ENCODE assay signal across 18 mouse cellular contexts in genomic region chr16:95820013-95820412, GRCm38 (mm10).
DNase-seq lines count a peak whose midpoint lies in the region; ATAC-seq lines count a peak whose summit lies in the region.
"Had no signal": no experiment of that assay in that cellular context is flagged by ENCODE, and none has a peak within 500 bp of the region (broad histone marks: within the 10 kb centered on the region; RNA-seq: fewer than 3 reads in every experiment).

No protein-coding gene starts in this region.

- H3K27ac ChIP-seq in liver, embryonic 15.5 days (replicated peaks) = no peak overlapping the region
- H3K27ac ChIP-seq in stomach, embryonic 16.5 days (ENCODE audit: low read length) = no peak overlapping the region
- H3K27ac ChIP-seq: forebrain, embryonic 10.5 days; gastrocnemius, adult 2 months; heart, embryonic 13.5 days; hindbrain, embryonic 12.5 days; kidney, postnatal 0 days; neural tube, embryonic 13.5 days had no signal

- H3K36me3 ChIP-seq in liver, embryonic 15.5 days (replicated peaks) = no peaks in the 10 kb centered on the region
- H3K36me3 ChIP-seq in stomach, embryonic 16.5 days (ENCODE audit: control insufficient read depth, insufficient read depth, low read length) = no peaks in the 10 kb centered on the region
- H3K36me3 ChIP-seq: forebrain, embryonic 10.5 days; heart, embryonic 13.5 days; hindbrain, embryonic 12.5 days; neural tube, embryonic 13.5 days had no signal

- WGBS in liver, embryonic 15.5 days (ENCODE audit: insufficient replicate concordance) = 16% methylated on average over 1 of the region's 1 CpGs
- WGBS in stomach, embryonic 16.5 days = 58% methylated on average over 1 of the region's 1 CpGs

- no peak for ATAC-seq in CD4-positive, CD25-positive, alpha-beta regulatory T cell, adult 4 months
- peak; percentile 35; the same call in 1 of the 2 replicates for ATAC-seq in liver, embryonic 15.5 days (ENCODE audit: insufficient read depth)
- ATAC-seq in stomach, embryonic 16.5 days (ENCODE audit: insufficient read depth, low FRiP score) = peak; percentile 62
- ATAC-seq: Patski had no signal

- H3K4me1 ChIP-seq in liver, embryonic 15.5 days (replicated peaks) = peaks cover 14% of the 10 kb centered on the region
- peaks cover 12% of the 10 kb centered on the region for H3K4me1 ChIP-seq in stomach, embryonic 16.5 days (ENCODE audit: control insufficient read depth, insufficient read depth, low read length)

- no peaks in the 10 kb centered on the region for H3K9me3 ChIP-seq in liver, embryonic 15.5 days (replicated peaks)
- 0 out of 2 replicates have a peak, but pooled peaks cover 3% of the 10 kb centered on the region for H3K9me3 ChIP-seq in stomach, embryonic 16.5 days (replicated peaks; ENCODE audit: control insufficient read depth, low read length)
- H3K9me3 ChIP-seq: neural tube, embryonic 13.5 days had no signal

- no peak overlapping the region for H3K4me2 ChIP-seq in liver, embryonic 15.5 days
- H3K4me2 ChIP-seq in stomach, embryonic 16.5 days (ENCODE audit: low read depth, low read length) = no peak overlapping the region
- H3K4me2 ChIP-seq: heart, embryonic 13.5 days; hindbrain, embryonic 12.5 days; midbrain, embryonic 11.5 days; neural tube, embryonic 13.5 days had no signal

- H3K9ac ChIP-seq in liver, embryonic 15.5 days = no peak overlapping the region
- H3K9ac ChIP-seq in stomach, embryonic 16.5 days (ENCODE audit: low read length) = no peak overlapping the region
- H3K9ac ChIP-seq: heart, embryonic 13.5 days; hindbrain, embryonic 12.5 days; neural tube, embryonic 13.5 days had no signal

- H3K4me3 ChIP-seq in liver, embryonic 15.5 days (replicated peaks) = no peak overlapping the region
- H3K4me3 ChIP-seq in stomach, embryonic 16.5 days (replicated peaks; ENCODE audit: low read length) = no peak overlapping the region
- H3K4me3 ChIP-seq: forebrain, embryonic 10.5 days; gastrocnemius, adult 2 months; heart, embryonic 13.5 days; hindbrain, embryonic 12.5 days; neural tube, embryonic 13.5 days had no signal

- H3K27me3 ChIP-seq in liver, embryonic 15.5 days = peaks cover 6% of the 10 kb centered on the region; the same call in 1 of the 2 replicates
- H3K27me3 ChIP-seq in stomach, embryonic 16.5 days (ENCODE audit: control insufficient read depth, insufficient read depth, low read length) = no peaks in the 10 kb centered on the region
- H3K27me3 ChIP-seq: heart, embryonic 13.5 days; hindbrain, embryonic 12.5 days; neural tube, embryonic 13.5 days; Patski had no signal

- peak; percentile 67 for DNase-seq in CD4-positive, CD25-positive, alpha-beta regulatory T cell, adult 2 months (ENCODE audit: low read depth, low spot score)
- DNase-seq in induced T-regulatory cell, adult 2 months (ENCODE audit: low read depth) = peak; percentile 69
- no peak for DNase-seq in gastrocnemius, postnatal 4 days (ENCODE audit: low spot score in 2 of 2)
- DNase-seq in adrenal gland, adult (ENCODE audit: inconsistent age in 2 of 2, low spot score in 1 of 2) = no peak
- DNase-seq in kidney, postnatal 14 days = no peak
- DNase-seq: adrenal gland, postnatal 25 days; gastrocnemius, adult 2 months; lung, adult 18-20 months had no signal

Comparison
In these comparisons a context has a peak if more than half of its experiments do, and no peak if none do; other contexts are left out.
1. DNase-seq: peak in CD4-positive, CD25-positive, alpha-beta regulatory T cell, adult 2 months (single experiment) and induced T-regulatory cell, adult 2 months (single experiment); none in gastrocnemius, postnatal 4 days (0 of 2), adrenal gland, adult (0 of 2) and kidney, postnatal 14 days (single experiment).